Mouse (Mus musculus): ENCODE data around the gene Pcbd2.

The Pcbd2 gene

DNA sequence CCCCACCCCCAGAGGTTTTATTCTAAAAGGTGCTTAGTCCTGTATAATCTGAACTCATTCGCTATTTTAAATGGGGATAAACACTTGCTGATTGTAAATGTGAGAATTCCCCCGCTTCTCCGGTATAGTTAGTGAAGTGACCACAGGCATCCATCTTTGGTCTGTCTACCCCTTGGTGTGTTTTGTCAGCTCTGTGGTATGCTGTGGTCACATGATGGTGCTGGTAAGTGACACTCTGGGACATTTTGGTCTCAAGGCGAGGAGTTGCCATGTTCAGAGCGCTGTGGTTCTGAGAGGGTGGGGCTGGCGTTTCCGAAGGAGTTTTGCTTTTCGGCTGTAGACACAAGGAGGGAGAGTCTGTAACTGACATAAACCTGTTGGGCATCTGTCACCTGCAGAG, 10.7 kb downstream of the Pcbd2 start:
- no peak for DNase-seq

DNA sequence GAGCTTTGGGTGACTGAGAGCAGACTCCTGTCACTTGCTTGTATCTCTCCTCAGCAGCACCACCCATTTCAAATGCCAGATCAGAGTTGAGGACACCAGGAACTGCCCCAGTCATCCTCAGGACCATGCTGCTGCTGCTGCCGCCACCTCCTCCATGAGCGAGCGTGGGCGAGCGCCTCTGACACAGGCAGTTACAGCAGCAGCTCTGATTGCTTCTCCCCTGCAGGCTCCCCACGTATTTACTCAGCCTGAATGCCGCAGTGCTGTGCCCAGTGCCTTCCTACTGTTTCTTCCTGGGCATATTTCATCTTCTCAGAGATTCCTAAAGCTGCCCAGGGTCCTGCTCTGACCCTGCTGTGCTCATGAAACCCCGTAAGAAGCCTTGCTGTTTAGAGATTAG, 15.1 kb downstream of the Pcbd2 start:
- no peak for DNase-seq

DNA sequence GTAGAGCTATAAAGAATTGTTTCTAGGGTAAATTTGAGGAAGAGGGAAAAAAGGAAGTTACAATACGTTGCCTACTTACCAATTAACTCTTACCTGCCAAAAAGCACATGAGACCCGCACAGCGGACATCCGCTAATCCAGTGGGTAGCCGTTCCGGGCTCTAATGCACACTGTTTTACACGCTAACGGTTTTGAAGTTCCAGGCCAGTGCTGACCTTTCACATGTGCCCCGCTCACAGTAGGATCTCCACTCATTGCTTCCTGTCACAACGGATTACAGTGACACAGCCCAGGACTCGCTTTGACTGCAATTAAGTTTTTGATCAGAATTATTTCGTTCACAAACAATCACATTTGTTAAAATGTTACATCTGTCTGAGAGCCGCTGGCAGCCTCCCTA, 27.2 kb downstream of the Pcbd2 start:
- DNase-seq, result no peak

DNA sequence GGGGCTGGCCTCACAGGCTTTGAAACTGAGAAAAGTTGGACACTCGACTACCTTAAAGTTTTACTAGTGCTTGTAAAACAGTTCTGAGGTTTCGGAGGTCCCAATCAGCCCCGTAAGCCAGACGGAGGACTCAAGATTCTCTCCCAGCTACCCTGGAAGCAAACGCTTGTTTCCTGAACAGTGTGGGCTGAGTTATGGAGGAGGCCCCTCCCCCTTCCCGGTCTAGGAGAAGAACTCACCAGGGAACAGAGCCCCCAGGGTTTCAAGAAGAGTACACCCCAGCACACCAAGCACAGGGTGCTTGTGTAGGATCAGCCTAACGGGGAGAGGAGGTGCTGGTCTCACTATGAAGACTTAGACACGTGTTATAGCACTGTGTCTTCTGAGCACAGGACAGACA, 29.6 kb downstream of the Pcbd2 start:
- no peak for DNase-seq

DNA sequence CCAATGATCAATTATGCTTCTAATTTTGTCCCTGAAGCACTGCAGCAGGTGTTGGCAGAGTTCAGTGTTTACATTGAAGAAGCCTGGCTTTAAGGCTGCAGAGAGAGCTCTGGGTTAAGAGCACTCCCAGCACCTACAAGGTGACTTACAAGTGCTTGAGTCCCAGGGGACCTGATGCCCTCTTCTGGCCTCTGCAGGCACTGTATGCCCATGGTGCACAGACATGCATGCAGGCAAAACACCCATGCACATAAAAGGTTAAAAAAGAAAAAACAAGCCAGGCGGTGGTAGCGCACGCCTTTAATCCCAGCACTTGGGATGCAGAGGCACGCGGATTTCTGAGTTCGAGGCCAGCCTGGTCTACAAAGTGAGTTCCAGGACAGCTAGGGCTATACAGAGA, 30.5 kb downstream of the Pcbd2 start:
- DNase-seq, result no peak

DNA sequence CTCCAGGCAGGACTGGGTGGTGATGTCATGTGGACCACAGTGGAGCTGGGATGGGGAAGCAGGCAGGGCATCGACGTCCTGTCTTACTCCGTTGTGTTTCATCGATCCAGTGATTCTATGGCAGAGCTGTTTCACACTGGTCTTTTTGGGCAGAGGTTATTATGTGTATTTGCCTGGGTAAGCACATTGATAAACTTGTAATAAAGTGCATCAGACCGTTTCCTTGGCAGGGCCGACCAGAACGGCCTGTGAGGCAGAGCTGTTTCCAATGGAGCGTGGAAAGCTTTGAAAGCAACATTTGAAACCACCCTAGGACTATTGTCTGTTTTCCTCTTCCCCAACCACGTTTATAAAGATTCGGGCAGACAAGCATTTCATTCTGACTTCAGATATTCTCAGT, 33.4 kb downstream of the Pcbd2 start:
- DNase-seq, result peak; percentile 13

DNA sequence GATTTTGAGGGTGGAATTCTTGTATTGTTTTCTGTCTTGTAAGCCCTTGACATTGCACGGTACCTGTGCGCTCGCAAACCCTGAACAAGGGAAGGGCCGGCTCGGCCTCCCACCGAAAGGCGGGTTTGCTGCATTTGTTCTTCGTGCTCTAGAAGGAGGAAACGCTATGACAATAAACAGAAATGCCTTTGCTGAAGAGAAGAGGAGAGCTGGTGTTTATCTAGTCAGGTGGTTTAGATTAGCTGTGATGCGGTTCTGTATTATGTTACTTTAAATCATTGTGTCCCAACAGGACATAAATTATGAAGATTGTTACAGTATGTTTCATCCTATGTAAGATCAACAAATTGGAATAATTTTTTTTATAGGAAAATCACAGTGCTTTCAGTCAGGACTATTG, 34.3 kb downstream of the Pcbd2 start:
- no peak for DNase-seq

DNA sequence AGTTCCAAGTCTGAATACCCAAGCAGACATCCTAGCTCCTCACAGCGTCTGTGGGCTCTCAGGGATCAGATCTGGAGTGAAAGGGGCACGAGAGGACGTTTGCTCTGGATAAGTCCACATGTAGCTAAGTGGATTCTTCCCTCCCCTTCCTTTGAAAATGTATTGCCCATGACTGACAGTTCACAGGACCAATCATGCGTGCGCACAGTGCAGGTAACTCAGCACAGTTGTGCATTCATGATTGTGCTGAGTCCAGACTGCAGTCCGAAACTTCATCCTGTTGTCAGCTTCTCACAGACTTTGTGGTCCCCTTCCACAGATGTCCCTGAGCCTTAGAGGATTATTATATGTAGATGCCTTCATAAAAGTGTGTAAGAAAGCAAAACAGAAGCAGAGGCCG, 47.2 kb downstream of the Pcbd2 start:
- DNase-seq, result no peak

DNA sequence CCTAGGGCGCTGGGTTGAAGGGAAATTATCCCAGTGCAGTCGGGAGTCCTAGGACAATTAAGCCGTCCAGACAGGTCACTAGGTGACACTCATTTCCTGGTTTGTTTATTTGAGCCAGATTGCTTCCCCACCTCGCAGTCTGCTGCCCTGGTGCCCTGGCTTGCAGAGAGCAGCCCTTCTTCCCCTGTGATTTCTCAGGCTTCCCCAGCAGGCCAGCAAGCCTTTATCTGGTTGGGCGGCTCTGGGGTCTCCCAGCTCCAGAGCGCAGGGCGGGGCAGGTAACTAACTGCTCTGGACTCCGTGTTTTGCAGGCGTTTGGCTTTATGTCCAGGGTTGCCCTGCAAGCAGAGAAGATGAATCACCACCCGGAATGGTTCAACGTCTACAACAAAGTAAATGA, 47.9 kb downstream of the Pcbd2 start:
- no peak for DNase-seq

DNA sequence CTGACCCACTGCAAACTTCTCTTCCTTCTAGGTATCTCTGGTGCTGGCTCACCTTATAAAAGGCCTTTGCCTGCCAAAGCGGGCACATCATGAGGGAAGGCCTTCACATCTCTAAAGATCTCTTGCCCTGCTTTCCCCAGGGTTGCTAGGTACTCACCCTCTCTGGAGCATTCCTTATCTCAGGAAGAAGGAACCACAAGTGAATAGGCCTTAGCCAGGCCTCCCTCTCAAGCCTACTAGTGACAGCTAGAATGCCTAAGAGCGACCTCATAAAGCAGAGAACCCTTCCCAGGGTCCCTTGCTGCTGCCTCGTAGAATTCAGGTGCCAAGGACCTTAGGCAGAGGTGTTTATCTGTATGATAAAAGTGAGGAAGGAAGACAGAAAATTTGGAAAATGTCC, 57.1 kb downstream of the Pcbd2 start, which contains the start of gene Catsper3:
Gene Catsper3 (plus strand): TSS at position 301 of the 400 bp plus-strand sequence.
- DNase-seq, result no peak

DNA sequence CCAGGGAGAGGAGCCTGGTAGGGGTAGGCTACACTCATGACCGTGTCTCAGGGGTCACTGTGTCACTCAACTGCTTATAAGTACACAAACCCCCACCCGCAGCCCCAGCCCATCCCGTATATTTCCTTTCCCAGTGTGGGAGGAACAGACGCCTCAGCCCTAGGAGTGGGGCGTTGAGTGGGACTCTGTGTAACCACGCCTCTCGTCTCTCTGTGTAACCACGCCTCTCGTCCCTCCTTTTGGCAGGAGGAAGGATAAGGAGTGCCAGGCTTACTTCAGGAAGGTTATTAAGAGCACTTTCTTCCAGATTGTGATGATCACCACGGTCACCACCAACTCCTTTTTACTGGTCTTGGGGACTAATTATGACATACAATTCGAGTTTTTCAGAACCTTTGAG, 59.0 kb downstream of the Pcbd2 start:
- DNase-seq, result no peak

DNA sequence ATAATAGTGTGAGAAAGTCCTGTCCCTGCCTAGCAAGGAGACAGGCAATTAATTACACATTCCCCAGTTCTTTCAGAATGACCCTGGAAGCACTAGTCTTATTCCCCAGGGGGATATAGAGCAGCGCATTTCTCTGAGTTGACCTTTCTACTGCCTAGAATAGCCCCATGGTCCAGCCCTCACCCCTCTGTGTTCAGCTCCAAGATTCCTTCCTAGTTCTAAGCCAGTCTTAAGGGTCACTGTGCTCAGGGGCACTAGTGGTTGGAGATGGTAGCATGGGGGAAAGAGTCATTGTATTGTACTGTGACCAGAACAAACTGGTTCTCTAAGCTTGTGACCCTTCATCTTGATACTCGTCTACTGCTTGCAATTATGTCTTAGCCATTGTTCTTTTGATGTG, 74.1 kb downstream of the Pcbd2 start:
- no peak for DNase-seq

DNA sequence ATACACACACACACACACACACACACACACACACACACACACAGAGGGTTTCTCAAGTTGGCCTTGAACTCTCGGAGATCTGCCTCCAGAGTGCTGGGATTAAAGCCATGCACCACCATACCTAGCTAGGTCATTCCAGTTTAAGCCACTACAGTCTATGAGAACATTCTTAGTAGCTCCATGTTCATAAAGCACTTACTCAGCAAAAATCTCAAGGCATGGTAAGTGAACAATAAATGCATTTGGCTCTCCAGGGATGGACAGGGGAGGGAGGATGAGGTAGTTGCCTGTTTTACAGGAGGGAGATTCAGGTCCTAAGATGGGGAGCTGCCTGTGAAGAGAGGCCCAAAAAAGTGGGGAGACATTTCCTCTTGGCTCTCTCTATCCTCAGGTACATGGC, 76.8 kb downstream of the Pcbd2 start:
- DNase-seq, result no peak

DNA sequence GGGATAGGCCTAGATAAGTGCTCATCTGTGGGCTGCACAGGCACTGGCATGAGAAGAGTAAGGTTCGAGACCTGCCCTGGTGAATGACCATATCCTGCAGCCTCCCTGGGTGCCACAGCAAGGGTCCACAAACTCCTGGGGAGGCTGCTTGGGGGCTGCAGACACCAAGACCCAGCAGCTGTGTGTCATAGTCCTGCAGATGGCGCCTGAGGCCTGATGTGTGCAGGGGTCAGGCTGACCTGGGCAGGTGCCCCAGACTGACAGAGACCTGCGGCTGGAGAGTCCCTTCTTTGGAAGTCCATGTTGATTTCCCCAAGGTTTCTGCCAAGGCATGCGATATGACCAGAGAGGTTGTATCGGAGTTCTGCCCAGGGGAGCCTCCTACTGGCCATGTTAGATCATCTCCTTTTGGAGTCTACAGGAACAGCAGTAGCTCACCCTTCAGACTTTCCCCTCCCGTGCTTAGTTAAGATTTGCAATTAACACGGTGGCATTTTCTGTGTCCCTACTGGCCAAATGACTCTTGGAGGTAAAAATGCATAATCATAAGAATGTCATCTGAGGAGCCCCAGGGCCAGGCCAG, 82.0 kb downstream of the Pcbd2 start:
- no peak for DNase-seq

DNA sequence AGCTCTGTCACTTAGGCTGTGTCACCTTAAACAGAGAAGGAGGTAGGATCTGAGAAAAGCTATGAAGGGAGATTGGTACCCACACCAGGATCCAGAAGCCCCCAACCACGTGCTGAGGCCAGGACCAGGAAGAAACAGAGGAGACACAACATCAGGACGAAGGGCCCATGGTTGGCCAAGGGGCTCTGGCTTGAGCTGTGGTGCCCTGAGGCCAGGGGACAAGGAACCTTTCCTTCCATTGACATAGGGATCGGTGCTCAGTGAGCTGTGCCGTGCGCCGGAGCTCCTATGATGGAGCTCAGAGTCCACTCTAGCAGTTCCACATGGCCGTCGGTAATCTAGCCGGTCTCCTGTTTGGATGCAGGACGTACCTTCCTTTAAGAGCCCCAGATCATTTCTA, 82.5 kb downstream of the Pcbd2 start:
- no peak for DNase-seq

DNA sequence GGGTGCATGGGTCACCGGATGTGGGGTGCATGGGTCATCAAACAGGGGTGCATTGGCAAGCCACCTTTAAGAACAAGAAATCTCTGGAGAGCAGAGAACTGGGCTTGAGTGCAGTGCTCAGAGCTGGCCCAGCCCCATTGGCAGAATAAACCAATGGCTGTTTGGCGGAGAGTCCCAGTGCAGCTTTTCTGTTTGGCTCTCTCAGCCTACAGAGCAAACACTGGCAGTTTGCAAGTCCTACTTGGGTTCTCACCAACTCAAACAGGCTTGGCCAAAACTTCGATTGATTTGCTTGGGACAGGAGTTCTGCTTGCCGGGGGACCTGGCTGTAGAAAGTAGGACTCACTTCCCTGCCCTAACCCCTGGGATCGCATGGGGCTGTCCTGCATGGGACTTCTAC, 83.8 kb downstream of the Pcbd2 start:
- DNase-seq, result no peak

DNA sequence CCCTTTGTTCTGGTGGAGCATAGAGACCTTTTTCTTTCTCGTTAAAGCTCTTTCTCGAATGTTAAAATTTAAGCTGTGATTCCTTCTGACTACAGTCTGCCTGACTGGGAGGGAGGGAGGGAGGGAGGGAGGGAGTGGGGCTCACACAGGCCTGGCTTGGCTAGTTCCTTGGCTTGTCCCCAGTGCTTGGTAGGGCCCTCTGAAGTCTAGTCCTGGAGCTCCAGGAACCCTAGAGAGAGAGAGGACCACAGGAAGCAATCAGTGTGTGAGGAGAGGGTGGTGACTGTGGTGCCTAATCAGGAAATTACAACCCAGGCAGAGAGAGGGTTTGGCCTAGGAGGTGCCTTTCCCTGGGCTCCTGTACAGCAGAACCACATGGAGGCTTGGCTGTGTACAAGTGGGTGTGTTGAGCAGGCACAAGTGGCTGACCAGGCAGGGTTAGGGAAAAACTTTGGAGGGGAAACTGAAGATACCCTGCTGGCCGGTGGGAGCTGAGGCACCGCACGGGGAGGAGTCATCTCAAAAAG, 86.4 kb downstream of the Pcbd2 start:
- no peak for DNase-seq

DNA sequence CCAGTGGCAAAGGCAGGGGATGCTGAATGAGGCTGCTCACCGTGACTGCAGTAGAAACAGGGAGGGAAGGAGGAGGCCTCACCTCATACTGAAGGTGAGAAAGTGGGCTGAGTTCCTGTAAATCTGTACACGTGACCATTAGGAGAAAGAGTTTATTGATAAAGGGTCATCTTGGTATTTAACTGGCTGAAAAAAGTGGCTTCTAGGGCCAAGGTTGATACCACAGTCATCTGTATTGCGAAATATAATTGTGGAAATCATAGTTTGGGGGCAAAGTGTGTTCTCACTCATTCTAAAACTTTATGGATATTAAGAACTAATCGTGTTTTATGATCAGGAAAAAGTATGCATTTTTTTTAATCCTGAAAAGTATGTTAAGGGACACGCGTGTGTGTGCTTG, 87.7 kb downstream of the Pcbd2 start:
- no peak for DNase-seq

DNA sequence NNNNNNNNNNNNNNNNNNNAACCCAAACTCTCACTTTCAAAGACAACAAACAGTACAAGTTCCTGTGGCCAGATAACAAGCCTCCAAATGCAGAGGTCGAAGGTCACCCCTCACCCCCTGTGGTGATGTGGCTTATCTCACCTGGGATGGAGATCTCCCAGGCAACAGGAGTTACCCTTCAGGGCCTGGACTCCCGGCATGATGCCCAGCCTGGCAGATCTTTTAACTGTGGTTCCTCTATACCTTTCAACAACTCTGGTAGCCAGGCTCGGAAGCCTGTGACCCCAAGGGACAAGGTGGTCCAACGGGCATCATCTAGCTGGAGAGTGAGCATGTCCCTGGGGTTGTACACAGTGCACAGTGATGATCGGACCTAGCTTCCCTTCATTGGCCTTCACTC, 95.3 kb downstream of the Pcbd2 start:
- DNase-seq, result no peak

DNA sequence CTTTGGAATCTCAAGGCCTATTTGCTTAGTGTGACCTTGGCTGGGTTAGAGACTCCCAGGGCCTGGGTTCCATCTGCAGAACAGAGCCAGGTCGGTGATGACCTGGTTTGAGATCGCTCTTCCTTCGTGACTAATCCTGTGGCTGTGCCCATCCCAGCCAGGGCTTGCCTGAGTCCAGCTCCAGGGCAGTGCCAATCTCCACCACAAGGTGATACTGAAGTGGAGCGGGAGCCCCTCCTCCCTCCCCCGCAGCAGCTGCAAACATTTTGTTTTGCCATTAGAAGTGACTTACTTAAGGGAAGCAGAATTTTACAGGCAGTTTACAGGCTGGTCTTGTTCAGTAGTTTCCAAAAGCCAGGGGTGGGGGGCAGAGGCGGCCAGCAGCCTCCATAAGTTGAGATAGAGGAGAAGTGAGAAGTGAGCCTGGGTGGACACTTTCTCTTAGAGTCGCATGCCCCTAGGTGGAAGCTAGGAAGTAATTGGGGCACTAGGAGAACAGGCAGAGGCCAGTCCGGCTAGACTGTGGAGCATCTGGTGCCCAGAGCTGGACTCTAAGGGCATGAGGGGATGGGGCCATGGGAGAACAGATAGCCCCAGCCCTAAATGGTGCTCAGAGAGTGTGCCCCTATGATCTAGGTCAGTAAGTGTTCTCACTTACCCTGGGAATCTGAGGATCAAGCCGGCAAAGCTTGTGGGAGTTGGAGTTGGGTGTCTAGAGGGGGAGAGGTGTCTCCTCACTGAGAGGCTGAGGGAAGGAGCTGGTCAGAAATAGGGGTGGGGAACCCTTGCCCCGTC, 97.2 kb downstream of the Pcbd2 start:
- no peak for DNase-seq

DNA sequence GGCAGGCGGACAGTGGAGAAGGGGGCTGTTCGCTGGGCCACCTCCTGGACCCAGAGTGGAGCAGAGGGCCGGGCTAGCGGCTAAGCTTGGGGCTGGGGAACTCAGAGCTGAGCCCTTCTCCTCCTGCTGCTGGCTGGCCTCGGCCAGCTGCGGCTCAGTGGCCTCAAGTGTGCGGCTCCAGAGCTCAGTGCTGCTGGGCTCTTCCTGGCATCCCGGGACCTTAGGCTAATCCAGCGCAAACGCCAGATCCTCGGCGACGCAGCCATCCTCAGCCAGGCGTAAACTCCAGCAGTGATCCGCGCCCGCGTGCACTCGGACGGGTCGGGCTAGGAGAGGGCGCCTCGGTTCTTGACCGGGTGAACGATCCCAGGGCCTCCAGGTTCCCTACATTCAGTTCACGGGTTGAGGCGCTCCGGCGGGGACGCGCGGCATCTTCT, 98.1 kb downstream of the Pcbd2 start:
- DNase-seq, result no peak

DNA sequence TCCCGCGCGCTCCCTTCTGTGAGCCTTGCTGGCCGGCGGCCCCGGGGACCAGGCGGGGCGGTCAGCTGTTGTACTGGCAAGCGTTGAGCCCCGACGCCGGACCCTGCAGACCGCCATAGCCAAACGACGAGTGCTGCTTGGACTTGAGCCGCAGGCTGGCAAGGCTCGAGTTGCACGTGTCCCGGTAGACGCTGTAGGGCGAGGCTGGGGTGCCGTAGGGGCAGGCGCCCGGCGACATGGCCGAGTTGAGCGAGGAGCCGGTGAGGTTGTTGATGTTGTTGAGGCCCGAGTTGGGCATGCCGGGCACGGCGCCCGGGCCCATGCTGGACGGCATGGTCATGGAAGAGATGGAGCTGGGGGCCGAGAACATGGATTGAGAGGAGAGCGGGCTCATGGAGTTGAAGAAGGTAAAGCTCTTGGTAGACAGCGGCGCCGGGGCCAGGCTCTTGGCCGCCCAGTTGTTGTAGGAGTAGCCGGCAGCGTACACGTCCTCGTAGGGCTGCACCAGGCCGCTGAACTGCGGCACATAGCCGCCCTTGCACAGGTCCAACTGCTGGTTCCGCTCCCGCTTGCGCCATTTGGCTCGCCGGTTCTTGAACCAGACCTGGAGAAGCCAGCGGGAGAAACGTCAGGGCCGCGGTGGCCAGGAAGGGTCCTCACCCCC, 99.0 kb downstream of the Pcbd2 start:
- no peak for DNase-seq

All from kidney, adult 11 months (tissue).